Mouse (Mus musculus): ENCODE data around the gene Snapc4. TPM values are rescaled to one million over a fixed set of nuclear protein-coding genes. Genes with fewer than 3 reads are reported as not detected.
"Not testable (repeated sequence)": the region's sequence is repeated elsewhere in the genome, so short reads cannot be mapped to it uniquely, and the experiment has no call there.

Gene Snapc4
- total RNA-seq, 2 experiments from 2014 or later, result 31.0 to 36.5 TPM

- DNase-seq (ENCODE audit: low spot score in 2 of 2), result no peak
Measured at GRCm38 (mm10) chr2:26387713-26388112, 7.3 kb upstream of the Snapc4 start.

GRCm38 (mm10) chr2:26380871-26381270 is 418 bp upstream of the Snapc4 start:
- DNase-seq (ENCODE audit: low spot score in 2 of 2), result not testable (repeated sequence)

- no peak for DNase-seq (ENCODE audit: low spot score in 2 of 2)
Measured at GRCm38 (mm10) chr2:26372396-26372795, 8.1 kb downstream of the Snapc4 start.

GRCm38 (mm10) chr2:26368572-26368971 is 11.9 kb downstream of the Snapc4 start:
- no peak for DNase-seq (ENCODE audit: low spot score in 2 of 2)

GRCm38 (mm10) chr2:26367911-26368310 is 12.5 kb downstream of the Snapc4 start:
- no peak for DNase-seq (ENCODE audit: low spot score in 2 of 2)

DNA sequence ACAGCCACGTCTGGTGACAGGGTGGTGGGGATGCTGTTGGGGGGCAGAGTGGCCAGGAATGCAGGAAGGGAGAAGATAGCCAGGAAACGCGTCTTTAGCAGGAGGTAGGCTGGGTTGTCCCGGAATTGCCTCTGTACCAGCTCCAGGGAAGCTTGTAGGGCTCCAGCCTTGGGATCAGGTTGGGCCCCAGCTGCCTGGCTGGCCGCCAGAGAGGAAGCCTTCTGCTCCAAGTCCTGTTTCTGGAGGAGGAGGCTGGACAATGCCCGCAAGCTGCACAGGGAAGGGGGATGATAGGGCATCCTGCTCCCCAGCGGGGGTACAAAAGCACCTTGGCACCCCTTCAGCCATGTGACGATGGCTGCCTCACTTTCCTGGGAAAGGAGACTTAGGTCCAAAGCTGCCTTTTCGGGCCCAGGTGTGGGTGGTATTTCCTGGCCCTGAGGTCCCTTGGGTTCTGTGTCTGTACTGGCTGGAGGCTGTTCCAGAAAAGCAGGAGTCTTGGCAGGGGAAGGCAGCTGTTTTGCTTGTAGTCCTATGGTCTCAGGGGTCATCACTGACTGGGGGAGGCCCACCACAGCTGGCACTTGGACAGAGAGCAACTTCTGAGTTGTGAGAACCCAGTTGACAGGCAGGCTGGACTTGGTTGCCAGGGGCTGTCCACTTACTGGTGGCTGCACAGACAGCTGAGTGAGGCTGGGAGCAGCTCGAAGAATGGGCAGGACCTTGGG is 15.6 kb downstream of the Snapc4 start:
- peak; percentile 52 to 64 for DNase-seq (ENCODE audit: low spot score in 2 of 2)

DNA sequence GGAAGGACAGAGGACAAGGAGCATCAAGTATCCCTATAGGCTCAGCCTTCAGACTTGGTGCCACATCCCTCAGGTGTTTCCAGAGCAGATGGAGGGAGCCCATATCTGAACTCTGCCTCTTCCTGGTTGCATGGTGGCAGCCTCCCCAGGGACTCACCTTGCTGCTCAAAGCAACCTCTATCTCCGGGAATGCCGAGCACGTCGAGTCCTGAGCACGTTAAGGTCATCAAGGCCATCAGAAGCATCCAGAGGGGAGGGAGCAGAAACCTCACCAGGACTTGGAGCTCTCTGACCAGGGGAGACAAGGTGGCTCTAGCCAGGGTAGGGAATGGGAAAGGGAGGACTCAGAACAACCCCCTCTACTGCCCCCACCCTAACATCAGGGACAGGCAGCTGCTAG is 17.0 kb downstream of the Snapc4 start:
- DNase-seq (ENCODE audit: low spot score in 2 of 2), result no peak

- DNase-seq (ENCODE audit: low spot score in 2 of 2), result no peak
Measured at GRCm38 (mm10) chr2:26362991-26363390, 17.5 kb downstream of the Snapc4 start.

DNA sequence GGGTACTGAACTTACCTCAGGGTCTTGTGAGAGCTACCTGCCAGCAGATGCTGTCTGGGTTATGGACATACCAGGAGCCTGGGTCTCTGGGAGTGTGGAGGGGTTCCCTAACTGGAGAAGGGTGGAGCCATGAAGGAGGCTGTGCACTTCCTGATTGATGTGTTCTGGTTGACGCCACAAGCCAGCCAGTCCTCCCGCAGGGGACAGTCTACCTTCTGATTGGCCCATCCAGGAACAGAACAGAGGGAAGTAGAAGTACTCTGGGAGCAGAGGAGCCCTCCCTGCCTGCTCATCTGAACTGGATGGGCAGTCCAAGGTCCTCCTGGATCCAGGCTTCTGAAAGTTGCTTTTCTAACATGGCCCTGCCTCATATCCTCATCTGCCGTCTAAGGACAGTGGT is 19.7 kb downstream of the Snapc4 start, which contains the start of gene Card9:
Gene Card9 (minus strand): TSS at position 147 of the 400 bp plus-strand sequence.
- no peak for DNase-seq (ENCODE audit: low spot score in 2 of 2)

DNA sequence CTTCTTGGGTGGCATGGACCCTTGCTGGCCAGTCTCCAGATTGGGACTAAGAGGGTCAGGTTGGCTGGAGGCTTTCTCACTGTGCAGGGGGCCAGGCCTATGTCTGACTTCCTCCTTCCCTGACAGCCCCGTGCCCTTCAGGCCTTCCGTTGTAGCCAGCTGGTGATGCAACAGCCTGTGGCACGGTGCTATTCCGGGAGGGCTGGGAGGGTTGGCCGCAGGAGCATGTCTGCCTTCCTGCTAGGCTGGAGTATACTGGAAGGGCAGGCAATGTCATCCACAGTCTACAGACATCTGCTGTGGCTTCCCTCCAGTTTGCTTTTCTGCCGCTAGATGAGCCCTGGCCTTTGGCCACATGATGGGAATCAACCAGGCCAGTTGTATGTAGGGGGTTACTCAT is 20.5 kb downstream of the Snapc4 start:
- no peak for DNase-seq (ENCODE audit: low spot score in 2 of 2)

GRCm38 (mm10) chr2:26358667-26359320 is 21.7 kb downstream of the Snapc4 start:
- no peak for DNase-seq (ENCODE audit: low spot score in 2 of 2)

DNA sequence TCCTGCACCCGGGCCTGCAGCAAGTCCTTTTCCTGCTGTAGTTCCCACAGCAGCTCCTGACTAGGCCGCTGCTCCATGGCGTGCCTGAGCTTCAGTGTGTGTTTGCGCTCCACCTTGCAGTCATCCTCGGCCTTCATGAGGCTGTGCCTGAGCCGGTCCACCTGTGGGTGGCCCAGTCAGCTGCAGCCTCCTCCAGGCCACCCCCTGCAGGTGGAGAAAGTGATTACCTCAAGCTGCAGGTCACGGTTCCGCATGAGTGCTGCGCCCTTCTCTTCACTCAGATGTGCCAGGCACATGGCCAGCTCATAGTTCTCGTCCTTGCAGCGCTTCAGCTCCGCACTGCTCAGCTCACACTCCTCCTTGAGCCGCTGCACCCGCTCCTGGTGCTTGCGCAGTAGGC is 23.0 kb downstream of the Snapc4 start:
- DNase-seq (ENCODE audit: low spot score in 2 of 2), result no peak

GRCm38 (mm10) chr2:26356678-26357077 is 23.8 kb downstream of the Snapc4 start:
- DNase-seq (ENCODE audit: low spot score in 2 of 2), result no peak

DNA sequence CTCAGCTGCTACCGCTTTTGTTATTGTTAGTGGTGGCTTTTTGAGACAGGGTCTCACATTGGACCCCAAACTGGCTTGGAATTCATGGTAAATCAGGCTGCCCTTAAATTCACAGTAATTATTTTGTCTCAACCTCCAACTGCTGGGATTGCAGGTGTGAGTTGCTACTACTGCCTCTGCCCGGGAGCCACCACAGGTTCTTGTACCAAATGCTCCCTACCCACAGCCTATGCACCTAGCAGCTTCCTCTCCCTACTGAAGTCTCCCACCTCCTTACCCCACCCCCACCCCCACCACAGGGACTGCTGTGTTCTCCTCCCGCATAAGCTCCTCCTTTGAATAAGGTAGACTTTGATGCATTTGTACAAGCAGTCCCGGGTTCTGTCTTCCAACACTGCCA is 24.2 kb downstream of the Snapc4 start:
- no peak for DNase-seq (ENCODE audit: low spot score in 2 of 2)

GRCm38 (mm10) chr2:26354401-26354800 is 26.1 kb downstream of the Snapc4 start:
- no peak for DNase-seq (ENCODE audit: low spot score in 2 of 2)

GRCm38 (mm10) chr2:26353066-26353980 is 27.1 kb downstream of the Snapc4 start:
- no peak for DNase-seq (ENCODE audit: low spot score in 2 of 2)

DNA sequence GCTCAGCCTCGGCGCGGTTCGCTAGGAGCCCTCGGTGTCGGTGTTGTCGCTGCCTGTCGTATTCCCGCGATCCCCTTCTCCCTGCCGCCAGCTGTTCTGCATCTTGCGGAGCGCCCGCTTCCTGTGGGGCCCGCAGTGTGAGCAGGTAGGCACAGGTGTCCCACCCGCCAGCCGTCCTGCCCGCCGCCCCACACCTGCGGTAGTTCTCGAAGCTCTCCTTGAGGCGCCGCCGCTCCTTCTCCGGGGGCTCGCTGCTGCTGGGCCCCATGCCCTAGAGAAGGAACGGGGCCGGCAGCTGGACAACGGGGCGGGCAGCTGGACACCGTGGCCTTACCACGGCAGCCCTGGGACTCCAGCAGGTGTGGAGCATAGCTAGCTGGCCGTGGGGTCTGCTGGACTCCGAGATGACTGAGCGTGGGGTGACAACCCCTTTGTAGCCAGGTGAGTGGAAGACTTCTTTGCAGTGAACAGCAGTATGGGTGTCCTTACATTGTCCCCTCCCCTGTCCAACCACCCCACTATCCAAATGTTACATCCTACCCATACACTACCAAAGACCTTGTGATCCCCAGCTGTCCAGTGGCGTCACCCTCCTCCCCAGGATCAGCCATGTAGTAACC is 28.1 kb downstream of the Snapc4 start:
- DNase-seq (ENCODE audit: low spot score in 2 of 2), result peak; percentile 42 to 46

DNA sequence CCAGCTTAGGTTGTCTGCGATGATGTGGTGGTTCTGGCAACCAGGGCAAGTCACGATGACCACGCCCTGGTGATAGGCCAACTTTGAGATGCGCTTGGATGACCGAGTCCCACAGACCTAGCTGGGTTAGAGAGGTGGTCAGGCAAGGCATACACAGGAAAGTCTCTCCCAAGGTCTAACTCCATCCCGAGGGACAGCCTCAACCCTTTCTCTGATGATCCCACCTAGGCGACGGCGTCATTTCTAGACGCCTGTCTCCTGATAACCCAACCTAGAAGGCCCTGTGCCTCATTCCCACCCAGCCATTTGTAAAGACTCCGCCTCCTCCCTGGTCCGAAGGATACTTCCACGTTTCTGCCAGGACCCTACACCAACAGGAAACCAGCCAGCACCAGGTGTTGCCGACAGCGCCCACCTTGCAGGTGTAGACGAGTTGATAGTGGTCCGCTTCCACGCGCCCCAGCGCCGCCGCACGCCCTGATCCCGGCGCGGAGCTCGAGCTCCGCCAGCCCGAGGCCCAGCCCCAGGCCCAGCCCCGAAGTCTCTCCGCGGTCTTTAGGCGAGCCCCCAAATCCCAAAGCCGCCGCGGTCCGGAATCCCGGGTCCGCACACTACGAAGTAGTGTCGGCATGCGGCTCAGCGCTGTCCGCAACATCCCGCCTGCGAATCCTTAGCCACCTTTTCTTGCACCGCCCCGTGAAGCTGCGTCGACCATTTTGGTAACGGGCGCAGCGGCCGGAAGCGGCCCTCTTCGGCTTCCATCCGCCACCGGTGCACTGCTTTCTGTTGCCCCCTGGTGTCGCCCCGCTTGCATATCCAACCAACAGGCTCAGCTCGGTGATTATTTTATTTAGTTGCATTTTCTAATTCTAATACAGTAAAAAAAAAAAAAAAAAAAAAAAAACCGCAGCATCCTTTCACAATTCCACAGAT is 28.8 kb downstream of the Snapc4 start, which contains the start of gene Dnlz:
Gene Dnlz (minus strand): TSS at position 753 of the 933 bp plus-strand sequence.
- DNase-seq (ENCODE audit: low spot score in 2 of 2), result peak; percentile 93 to 94

- DNase-seq (ENCODE audit: low spot score in 2 of 2), result no peak
Measured at GRCm38 (mm10) chr2:26348241-26348640, 32.2 kb downstream of the Snapc4 start.

Measured in adrenal gland, adult 18-20 months (tissue).